Mouse (Mus musculus) G1E (cell line): ENCODE data around the gene Cacna1c.

Source experiments
- CTCF ChIP-seq: IDR thresholded peaks from 2 replicates; pipeline ENCODE4 v1.5.1; 2012; ENCODE audit warnings: low read depth, low read length, inconsistent platforms, mixed read lengths
- GATA1 ChIP-seq: IDR thresholded peaks from 2 replicates; pipeline ENCODE4 v1.6.1; 2012; ENCODE audit warnings: borderline replicate concordance, low read length, inconsistent platforms, mixed read lengths
- GATA2 ChIP-seq: IDR thresholded peaks from 2 replicates; pipeline ENCODE4 v1.6.1; 2012; ENCODE audit warnings: low read depth, low read length, inconsistent platforms, borderline replicate concordance
- POLR2AphosphoS5 ChIP-seq: IDR thresholded peaks from 2 replicates; pipeline ENCODE4 v1.6.1; 2012; ENCODE audit warnings: low read depth, low read length, inconsistent platforms; ENCODE audit not compliant: insufficient replicate concordance
- TAL1 ChIP-seq: conservative IDR thresholded peaks from 2 replicates; pipeline ENCODE4 v1.6.1; 2012; ENCODE audit warnings: low read depth, low read length, inconsistent platforms, mixed read lengths

DNA sequence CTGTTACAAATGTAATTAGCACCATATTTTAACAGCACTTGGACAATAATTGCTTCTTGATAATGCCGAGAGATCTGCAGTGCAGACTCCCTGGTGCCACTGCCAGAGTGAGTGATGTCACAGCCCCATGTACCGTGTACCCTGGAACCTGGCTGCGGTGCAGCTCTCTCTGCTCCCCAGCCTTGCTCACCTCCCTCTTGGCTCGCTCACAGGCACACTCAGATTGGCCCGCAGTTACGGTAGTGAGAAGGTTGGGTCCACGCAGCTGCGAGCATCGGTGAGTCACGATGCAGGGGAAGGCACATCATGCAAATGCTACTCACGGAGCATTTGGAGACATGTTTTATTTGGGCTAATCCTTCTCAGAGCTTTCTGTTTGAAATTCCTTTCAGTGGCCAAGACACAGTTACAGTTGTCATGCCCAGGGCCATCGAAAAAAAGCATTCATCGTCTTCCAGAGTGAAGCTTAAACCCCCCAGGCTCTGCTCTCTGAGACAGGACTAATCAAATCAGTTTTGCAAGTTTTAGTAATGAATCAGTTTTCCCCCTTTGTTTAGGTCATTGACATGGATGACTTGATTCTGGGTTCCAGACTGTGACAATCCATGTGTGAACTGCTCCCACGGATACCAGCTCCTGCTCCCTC, 484.4 kb downstream of the Cacna1c start:
- TF ChIP-seq CTCF (no peak), TAL1 (no peak), GATA1 (no peak), POLR2AphosphoS5 (no peak), GATA2 (no peak)
